Mouse (Mus musculus): ENCODE measurements around the gene Man2c1. TPM values are rescaled to one million over a fixed set of nuclear protein-coding genes. Genes with fewer than 3 reads are reported as not detected.

Man2c1 gene
- total and polyA plus RNA-seq, 3 experiments, result 50.4 to 74.7 (median 59.2) TPM

DNA sequence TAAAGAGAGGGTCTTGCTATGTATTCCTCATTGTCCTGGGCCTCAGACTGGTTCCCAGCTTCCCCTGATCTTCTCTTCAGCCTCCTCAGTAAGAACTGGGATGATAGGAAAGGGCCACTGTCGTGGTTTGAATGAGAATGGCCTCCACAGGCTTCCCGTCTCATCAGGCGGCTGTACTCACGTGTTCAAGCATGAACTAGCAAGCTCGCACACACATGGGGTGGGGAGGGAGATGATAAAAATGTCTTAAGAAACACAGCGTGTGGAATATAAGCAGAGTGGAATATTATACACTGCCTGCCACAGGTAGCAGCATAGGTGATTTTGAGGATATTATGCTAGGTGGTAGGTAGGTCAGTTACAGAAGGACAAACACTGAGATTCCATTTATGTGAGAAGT is 18.5 kb downstream of the Man2c1 start:
- in situ Hi-C loops (cut with MboI; ENCODE audit: low pct_ligation_motif_present, low pct_unique_long_range_greater_than_20kb, low sequenced_read_pairs) (no loop called here), dilution Hi-C loops (cut with MboI; ENCODE audit: extremely low pct_ligation_motif_present, extremely low pct_unique_long_range_greater_than_20kb, low sequenced_read_pairs) (no loop called here)
- no peaks in the 10 kb centered on the region for H3K79me2 ChIP-seq (replicated peaks; ENCODE audit: control insufficient read depth, extremely low read depth, insufficient read depth, poor library complexity, severe bottlenecking)
- H3K36me3 ChIP-seq (replicated peaks in 1 of 2; ENCODE audit: control insufficient read depth in 1 of 2, insufficient read depth in 1 of 2, low read length in 1 of 2), result peaks cover 0 to 12% of the 10 kb centered on the region in 2 experiments
- no peaks in the 10 kb centered on the region for H3K27me3 ChIP-seq (replicated peaks)
- peaks cover 0 to 11% of the 10 kb centered on the region in 2 experiments; a peak in 2 of 4 replicates for H3K4me1 ChIP-seq (ENCODE audit: control insufficient read depth in 1 of 2, insufficient read depth in 2 of 2)
- TF ChIP-seq POLR2AphosphoS2 (IDR thresholded peaks at IDR 0.05; ENCODE audit: low read depth, low read length), result no peak
- DNase-seq (ENCODE audit: extremely low read depth), result no peak
- no peaks in the 10 kb centered on the region for H3K9me3 ChIP-seq (replicated peaks; ENCODE audit: low read length)
- no peak overlapping the region for H3K27ac ChIP-seq (ENCODE audit: insufficient read depth, low read depth)
- H3K9ac ChIP-seq (ENCODE audit: insufficient read depth, low read depth), result no peak overlapping the region
- H3K4me2 ChIP-seq (ENCODE audit: insufficient read depth, low read depth, poor library complexity, severe bottlenecking), result no peak overlapping the region
- H3K4me3 ChIP-seq (replicated peaks in 1 of 3; ENCODE audit: low read depth in 2 of 3, low read length in 2 of 3, poor library complexity in 1 of 3), result no peak overlapping the region

- DNase-seq (ENCODE audit: extremely low read depth), result no peak
- no peak for TF ChIP-seq KAT2A (IDR thresholded peaks at IDR 0.05; ENCODE audit: insufficient replicate concordance, low read length)
- TF ChIP-seq TCF12 (IDR thresholded peaks at IDR 0.05; ENCODE audit: low read depth, low read length), result no peak
- no peak for TF ChIP-seq BHLHE40 (IDR thresholded peaks at IDR 0.05; ENCODE audit: low read depth, low read length)
- TF ChIP-seq NELFE (IDR thresholded peaks at IDR 0.05; ENCODE audit: low read depth, low read length), result no peak
- TF ChIP-seq MXI1 (IDR thresholded peaks at IDR 0.05; ENCODE audit: low read depth, low read length), result no peak
- no peak for TF ChIP-seq NRF1 (IDR thresholded peaks at IDR 0.05; ENCODE audit: low read depth, low read length)
- no peak for TF ChIP-seq CHD1 (IDR thresholded peaks at IDR 0.05; ENCODE audit: low read depth, low read length)
- TF ChIP-seq CTCF (conservative IDR thresholded peaks at IDR 0.05 in 1 of 2, IDR thresholded peaks at IDR 0.05 in 1 of 2; ENCODE audit: low read depth in 2 of 2, low read length in 2 of 2), result no peak
- no peak for TF ChIP-seq MEF2A (IDR thresholded peaks at IDR 0.05; ENCODE audit: borderline replicate concordance, low read depth, low read length)
- no peak for TF ChIP-seq POLR2AphosphoS2 (IDR thresholded peaks at IDR 0.05; ENCODE audit: low read depth, low read length)
- no peak for TF ChIP-seq HCFC1 (IDR thresholded peaks at IDR 0.05; ENCODE audit: low read depth, low read length)
- TF ChIP-seq UBTF (IDR thresholded peaks at IDR 0.05; ENCODE audit: low read depth, low read length), result no peak
- Histone ChIP-seq H3K79me2 (replicated peaks; ENCODE audit: control insufficient read depth, extremely low read depth, insufficient read depth, poor library complexity, severe bottlenecking) (no peaks in the 10 kb centered on the region), H3K4me1 (ENCODE audit: control insufficient read depth in 1 of 2, insufficient read depth in 2 of 2) (peaks cover 0 to 11% of the 10 kb centered on the region in 2 experiments; a peak in 2 of 4 replicates), H3K36me3 (replicated peaks in 1 of 2; ENCODE audit: control insufficient read depth in 1 of 2, insufficient read depth in 1 of 2, low read length in 1 of 2) (peaks cover 12 to 13% of the 10 kb centered on the region in 2 experiments), H3K27ac (ENCODE audit: insufficient read depth, low read depth) (no peak overlapping the region), H3K27me3 (replicated peaks) (no peaks in the 10 kb centered on the region), H3K4me2 (ENCODE audit: insufficient read depth, low read depth, poor library complexity, severe bottlenecking) (no peak overlapping the region), H3K9me3 (replicated peaks; ENCODE audit: low read length) (no peaks in the 10 kb centered on the region), H3K9ac (ENCODE audit: insufficient read depth, low read depth) (no peak overlapping the region), H3K4me3 (replicated peaks in 1 of 3; ENCODE audit: low read depth in 2 of 3, low read length in 2 of 3, poor library complexity in 1 of 3) (no peak overlapping the region)
- dilution Hi-C loops (cut with MboI; ENCODE audit: extremely low pct_ligation_motif_present, extremely low pct_unique_long_range_greater_than_20kb, low sequenced_read_pairs), result no loop called here
- in situ Hi-C loops (cut with MboI; ENCODE audit: low pct_ligation_motif_present, low pct_unique_long_range_greater_than_20kb, low sequenced_read_pairs), result no loop called here
Measured at GRCm38 (mm10) chr9:57150192-57150591, 19.7 kb downstream of the Man2c1 start.

- no peak overlapping the region for H3K4me3 ChIP-seq (replicated peaks in 1 of 3; ENCODE audit: low read depth in 2 of 3, low read length in 2 of 3, poor library complexity in 1 of 3)
- no peak overlapping the region for H3K27ac ChIP-seq (ENCODE audit: insufficient read depth, low read depth)
- H3K9ac ChIP-seq (ENCODE audit: insufficient read depth, low read depth), result no peak overlapping the region
- H3K27me3 ChIP-seq (replicated peaks), result no peaks in the 10 kb centered on the region
- H3K36me3 ChIP-seq (replicated peaks in 1 of 2; ENCODE audit: control insufficient read depth in 1 of 2, insufficient read depth in 1 of 2, low read length in 1 of 2), result peaks cover 22 to 30% of the 10 kb centered on the region in 2 experiments
- dilution Hi-C loops (cut with MboI; ENCODE audit: extremely low pct_ligation_motif_present, extremely low pct_unique_long_range_greater_than_20kb, low sequenced_read_pairs) (no loop called here), in situ Hi-C loops (cut with MboI; ENCODE audit: low pct_ligation_motif_present, low pct_unique_long_range_greater_than_20kb, low sequenced_read_pairs) (no loop called here)
- no peak for DNase-seq (ENCODE audit: extremely low read depth)
- no peak overlapping the region for H3K4me2 ChIP-seq (ENCODE audit: insufficient read depth, low read depth, poor library complexity, severe bottlenecking)
- TF ChIP-seq MAX (IDR thresholded peaks at IDR 0.05; ENCODE audit: low read length) (no peak), RAD21 (IDR thresholded peaks at IDR 0.05; ENCODE audit: low read depth, low read length) (no peak), POLR2AphosphoS2 (IDR thresholded peaks at IDR 0.05; ENCODE audit: low read depth, low read length) (no peak), MEF2A (IDR thresholded peaks at IDR 0.05; ENCODE audit: borderline replicate concordance, low read depth, low read length) (no peak), CTCF (conservative IDR thresholded peaks at IDR 0.05 in 1 of 2, IDR thresholded peaks at IDR 0.05 in 1 of 2; ENCODE audit: low read depth in 2 of 2, low read length in 2 of 2) (peak in 1 of 2 experiments; percentile 21; a peak in 1 of 4 replicates), E2F4 (IDR thresholded peaks at IDR 0.05; ENCODE audit: insufficient replicate concordance, low read depth, low read length) (no peak), ZMIZ1 (IDR thresholded peaks at IDR 0.05; ENCODE audit: low read depth, low read length) (no peak)
- no peaks in the 10 kb centered on the region for H3K9me3 ChIP-seq (replicated peaks; ENCODE audit: low read length)
- H3K79me2 ChIP-seq (replicated peaks; ENCODE audit: control insufficient read depth, extremely low read depth, insufficient read depth, poor library complexity, severe bottlenecking), result no peaks in the 10 kb centered on the region
- H3K4me1 ChIP-seq (ENCODE audit: control insufficient read depth in 1 of 2, insufficient read depth in 2 of 2), result peaks cover 6 to 20% of the 10 kb centered on the region in 2 experiments; a peak in 3 of 4 replicates
Measured at GRCm38 (mm10) chr9:57152331-57152730, 21.8 kb downstream of the Man2c1 start.
